Mouse (Mus musculus) bone marrow macrophage, adult 2 months (primary cell): ENCODE results near the gene Lsamp.

ENCODE experiments used
- CTCF ChIP-seq: IDR thresholded peaks from 2 replicates; pipeline ENCODE4 v1.5.1; 2012; ENCODE audit warnings: low read depth, mild to moderate bottlenecking, low read length, moderate library complexity
- POLR2A ChIP-seq: IDR thresholded peaks from 2 replicates; pipeline ENCODE4 v1.6.1; 2012; ENCODE audit warnings: mild to moderate bottlenecking, low read depth, low read length, borderline replicate concordance

- TF ChIP-seq CTCF, result no peak
- TF ChIP-seq POLR2A, result no peak
Measured at GRCm38 (mm10) chr16:40233066-40233465, 248.9 kb downstream of the Lsamp start.
